Mouse (Mus musculus): Measurements from ENCODE around the gene Dpep2nb. TPM values are rescaled to one million over a fixed set of nuclear protein-coding genes. Genes with fewer than 3 reads are reported as not detected.
A peak's percentile ranks its signal among the peaks of the same experiment; 100 is the strongest.
"Not testable (repeated sequence)": the region's sequence is repeated elsewhere in the genome, so short reads cannot be mapped to it uniquely, and the experiment has no call there.

Dpep2nb gene
- total RNA-seq, 2 experiments from 2014 or later: not detected

GRCm38 (mm10) chr8:106010748-106011642 lies 5.2 kb upstream of the Dpep2nb start:
- intact Hi-C loops (cut with DNase I): no loop called here

GRCm38 (mm10) chr8:106007891-106008290 lies 2.1 kb upstream of the Dpep2nb start:
- DNase-seq (ENCODE audit: extremely low spot score in 1 of 2, low spot score in 2 of 2); intact Hi-C loops (cut with DNase I): not testable (repeated sequence)

More at GRCm38 (mm10) chr8:106010748-106011642, 5.2 kb upstream of the Dpep2nb start:
- peak; percentile 90 to 96 for DNase-seq (ENCODE audit: extremely low spot score in 1 of 2, low spot score in 2 of 2)

- intact Hi-C loops (cut with DNase I): no loop called here
- no peak for DNase-seq (ENCODE audit: extremely low spot score in 1 of 2, low spot score in 2 of 2)
Measured at GRCm38 (mm10) chr8:106007135-106007534, 1.4 kb upstream of the Dpep2nb start.

- intact Hi-C loops (cut with DNase I): no loop called here
- no peak for DNase-seq (ENCODE audit: extremely low spot score in 1 of 2, low spot score in 2 of 2)
Measured at GRCm38 (mm10) chr8:106006413-106006812, 638 bp upstream of the Dpep2nb start.

GRCm38 (mm10) chr8:106004538-106005207 lies 1.1 kb downstream of the Dpep2nb start:
- DNase-seq (ENCODE audit: extremely low spot score in 1 of 2, low spot score in 2 of 2): no peak
- intact Hi-C loops (cut with DNase I): no loop called here

GRCm38 (mm10) chr8:106001908-106002307 lies 3.9 kb downstream of the Dpep2nb start:
- no peak for DNase-seq (ENCODE audit: extremely low spot score in 1 of 2, low spot score in 2 of 2)
- intact Hi-C loops (cut with DNase I): no loop called here

- intact Hi-C loops (cut with DNase I): no loop called here
- no peak for DNase-seq (ENCODE audit: extremely low spot score in 1 of 2, low spot score in 2 of 2)
Measured at GRCm38 (mm10) chr8:105998971-105999370, 6.8 kb downstream of the Dpep2nb start.

- intact Hi-C loops (cut with DNase I): no loop called here
- no peak for DNase-seq (ENCODE audit: extremely low spot score in 1 of 2, low spot score in 2 of 2)
Measured at GRCm38 (mm10) chr8:105996359-105996758, 9.4 kb downstream of the Dpep2nb start.

- intact Hi-C loops (cut with DNase I): no loop called here
- DNase-seq (ENCODE audit: extremely low spot score in 1 of 2, low spot score in 2 of 2): no peak
Measured at GRCm38 (mm10) chr8:105993226-105993625, 12.5 kb downstream of the Dpep2nb start.

GRCm38 (mm10) chr8:105992499-105992898 lies 13.3 kb downstream of the Dpep2nb start:
- intact Hi-C loops (cut with DNase I): no loop called here
- no peak for DNase-seq (ENCODE audit: extremely low spot score in 1 of 2, low spot score in 2 of 2)

GRCm38 (mm10) chr8:105991546-105991945 lies 14.2 kb downstream of the Dpep2nb start:
- DNase-seq (ENCODE audit: extremely low spot score in 1 of 2, low spot score in 2 of 2): no peak
- intact Hi-C loops (cut with DNase I): no loop called here

- intact Hi-C loops (cut with DNase I): no loop called here
- peak; percentile 46 to 89 for DNase-seq (ENCODE audit: extremely low spot score in 1 of 2, low spot score in 2 of 2)
Measured at GRCm38 (mm10) chr8:105990856-105991387, 14.9 kb downstream of the Dpep2nb start, which contains the start of gene Dus2. Gene Dus2 (plus strand): TSS chr8:105991337.

- DNase-seq (ENCODE audit: extremely low spot score in 1 of 2, low spot score in 2 of 2): no peak
- intact Hi-C loops (cut with DNase I): no loop called here
Measured at GRCm38 (mm10) chr8:105988546-105988945, 17.2 kb downstream of the Dpep2nb start.

GRCm38 (mm10) chr8:105983406-105983805 lies 22.4 kb downstream of the Dpep2nb start:
- intact Hi-C loops (cut with DNase I); DNase-seq (ENCODE audit: extremely low spot score in 1 of 2, low spot score in 2 of 2): not testable (repeated sequence)

- intact Hi-C loops (cut with DNase I): no loop called here
Measured at GRCm38 (mm10) chr8:105981146-105981545, 24.6 kb downstream of the Dpep2nb start.

GRCm38 (mm10) chr8:105979325-105979724 lies 26.4 kb downstream of the Dpep2nb start, which contains the start of gene Dpep3:
Gene Dpep3 (minus strand): TSS chr8:105979429.
- no peak for DNase-seq (ENCODE audit: extremely low spot score in 1 of 2, low spot score in 2 of 2)
- intact Hi-C loops (cut with DNase I): no loop called here

More at GRCm38 (mm10) chr8:105981146-105981545, 24.6 kb downstream of the Dpep2nb start:
- DNase-seq (ENCODE audit: extremely low spot score in 1 of 2, low spot score in 2 of 2): no peak

- intact Hi-C loops (cut with DNase I): no loop called here
Measured at GRCm38 (mm10) chr8:105975363-105975762, 30.4 kb downstream of the Dpep2nb start.

GRCm38 (mm10) chr8:105971019-105971720 lies 34.6 kb downstream of the Dpep2nb start:
- intact Hi-C loops (cut with DNase I): no loop called here
- no peak for DNase-seq (ENCODE audit: extremely low spot score in 1 of 2, low spot score in 2 of 2)

More at GRCm38 (mm10) chr8:105975363-105975762, 30.4 kb downstream of the Dpep2nb start:
- no peak for DNase-seq (ENCODE audit: extremely low spot score in 1 of 2, low spot score in 2 of 2)

- intact Hi-C loops (cut with DNase I): no loop called here
- no peak for DNase-seq (ENCODE audit: extremely low spot score in 1 of 2, low spot score in 2 of 2)
Measured at GRCm38 (mm10) chr8:105969367-105969766, 36.4 kb downstream of the Dpep2nb start.

All from left cerebral cortex, postnatal 10 days (tissue).